Mouse (Mus musculus) olfactory bulb, adult 2 months (tissue): ENCODE measurements around the gene Arhgef2. TPM values are rescaled to one million over a fixed set of nuclear protein-coding genes. Genes with fewer than 3 reads are reported as not detected.

ENCODE experiments used
- H3K27ac ChIP-seq: fragments of 200-500 bp; 2 replicates; pipeline ENCODE4 v1.5.1; 2012; ENCODE audit warnings: low read depth, low read length; ENCODE audit not compliant: insufficient read depth
- H3K4me1 ChIP-seq: fragments of 200-500 bp; 2 replicates; pipeline ENCODE4 v1.6.1; 2012; ENCODE audit warnings: low read length; ENCODE audit not compliant: control insufficient read depth, insufficient read depth
- H3K4me3 ChIP-seq: fragments of 200-500 bp; 2 replicates; pipeline ENCODE4 v1.5.1; 2012; ENCODE audit warnings: mild to moderate bottlenecking, low read depth, low read length, moderate library complexity; ENCODE audit not compliant: insufficient read depth
- CTCF ChIP-seq: fragments of 200-500 bp; IDR thresholded peaks from 2 replicates; pipeline ENCODE4 v1.5.1; 2012; ENCODE audit warnings: low read depth, mild to moderate bottlenecking, low read length, moderate library complexity; ENCODE audit not compliant: insufficient read depth
- POLR2A ChIP-seq: fragments of 200-500 bp; IDR thresholded peaks from 2 replicates; pipeline ENCODE4 v1.6.1; 2012; ENCODE audit warnings: mild to moderate bottlenecking, low read depth, low read length, moderate library complexity; ENCODE audit not compliant: insufficient read depth
- WGBS: fragments of 180-500 bp; shearing (Covaris S2); methylation state at CpG from one replicate; pipeline ENCODE4 v1.1.7; 2018; 5-methylcytosine and 5-hydroxymethylcytosine counted together
- polyA plus RNA-seq: library from polyadenylated mRNA; stranded (reverse); fragments of >200 nt; gene quantifications from 2 replicates; pipeline ENCODE4 v1.2.4, GENCODE M21; 2012; ENCODE audit warnings: low replicate concordance; ENCODE audit not compliant: missing spikeins, insufficient read depth, insufficient read length

The Arhgef2 gene
- polyA plus RNA-seq, 1 experiment: not detected

GRCm38 (mm10) chr3:88640676-88641075 is 34.9 kb downstream of the Arhgef2 start:
- peaks cover 18% of the 10 kb centered on the region for H3K4me1 ChIP-seq
- no peak overlapping the region for H3K4me3 ChIP-seq
- H3K27ac ChIP-seq: no peak overlapping the region
- TF ChIP-seq CTCF: no peak
- TF ChIP-seq POLR2A: no peak
- WGBS: 61% methylated on average over 1 of the region's 1 CpGs

- WGBS: 78% methylated on average over 5 of the region's 5 CpGs
- Histone ChIP-seq H3K4me3 (no peak overlapping the region), H3K4me1 (peaks cover 4% of the 10 kb centered on the region), H3K27ac (no peak overlapping the region)
- no peak for TF ChIP-seq CTCF
- no peak for TF ChIP-seq POLR2A
Observed at GRCm38 (mm10) chr3:88643078-88643477, 37.3 kb downstream of the Arhgef2 start.

GRCm38 (mm10) chr3:88645937-88646336 is 40.2 kb downstream of the Arhgef2 start:
- Histone ChIP-seq H3K4me1 (peaks cover 16% of the 10 kb centered on the region), H3K4me3 (no peak overlapping the region), H3K27ac (no peak overlapping the region)
- TF ChIP-seq CTCF (no peak), POLR2A (no peak)
- WGBS: 93% methylated on average over 12 of the region's 12 CpGs

GRCm38 (mm10) chr3:88646426-88646995 is 40.7 kb downstream of the Arhgef2 start:
- Histone ChIP-seq H3K4me3 (no peak overlapping the region), H3K27ac (no peak overlapping the region), H3K4me1 (peaks cover 16% of the 10 kb centered on the region)
- 76% methylated on average over 6 of the region's 6 CpGs for WGBS
- TF ChIP-seq POLR2A (no peak), CTCF (no peak)

GRCm38 (mm10) chr3:88647076-88647475 is 41.3 kb downstream of the Arhgef2 start:
- no peak overlapping the region for H3K27ac ChIP-seq
- peaks cover 16% of the 10 kb centered on the region for H3K4me1 ChIP-seq
- no peak overlapping the region for H3K4me3 ChIP-seq
- no peak for TF ChIP-seq POLR2A
- no peak for TF ChIP-seq CTCF
- 66% methylated on average over 3 of the region's 3 CpGs for WGBS

- WGBS: 53% methylated on average over 14 of the region's 14 CpGs
- TF ChIP-seq POLR2A: no peak
- no peak for TF ChIP-seq CTCF
- H3K27ac ChIP-seq: no peak overlapping the region
Observed at GRCm38 (mm10) chr3:88647779-88648413, 42.1 kb downstream of the Arhgef2 start.

GRCm38 (mm10) chr3:88648452-88649168 is 42.8 kb downstream of the Arhgef2 start:
- no peak overlapping the region for H3K4me3 ChIP-seq
- 65% methylated on average over 12 of the region's 12 CpGs for WGBS
- H3K27ac ChIP-seq: no peak overlapping the region
- TF ChIP-seq POLR2A (no peak), CTCF (no peak)
- H3K4me1 ChIP-seq: peaks cover 16% of the 10 kb centered on the region

More at GRCm38 (mm10) chr3:88647779-88648413, 42.1 kb downstream of the Arhgef2 start:
- no peak overlapping the region for H3K4me3 ChIP-seq
- H3K4me1 ChIP-seq: peaks cover 16% of the 10 kb centered on the region

- no peak for TF ChIP-seq POLR2A
- no peak for TF ChIP-seq CTCF
- Histone ChIP-seq H3K4me3 (no peak overlapping the region), H3K27ac (no peak overlapping the region), H3K4me1 (peaks cover 16% of the 10 kb centered on the region)
- WGBS: 62% methylated on average over 10 of the region's 10 CpGs
Observed at GRCm38 (mm10) chr3:88649186-88649585, 43.4 kb downstream of the Arhgef2 start.

GRCm38 (mm10) chr3:88649967-88650366 is 44.2 kb downstream of the Arhgef2 start:
- no peak overlapping the region for H3K27ac ChIP-seq
- TF ChIP-seq CTCF: no peak
- no peak for TF ChIP-seq POLR2A
- 93% methylated on average over 13 of the region's 13 CpGs for WGBS
- peaks cover 16% of the 10 kb centered on the region for H3K4me1 ChIP-seq
- no peak overlapping the region for H3K4me3 ChIP-seq
